Mouse (Mus musculus): ENCODE results near the gene Dync1h1.

DNA sequence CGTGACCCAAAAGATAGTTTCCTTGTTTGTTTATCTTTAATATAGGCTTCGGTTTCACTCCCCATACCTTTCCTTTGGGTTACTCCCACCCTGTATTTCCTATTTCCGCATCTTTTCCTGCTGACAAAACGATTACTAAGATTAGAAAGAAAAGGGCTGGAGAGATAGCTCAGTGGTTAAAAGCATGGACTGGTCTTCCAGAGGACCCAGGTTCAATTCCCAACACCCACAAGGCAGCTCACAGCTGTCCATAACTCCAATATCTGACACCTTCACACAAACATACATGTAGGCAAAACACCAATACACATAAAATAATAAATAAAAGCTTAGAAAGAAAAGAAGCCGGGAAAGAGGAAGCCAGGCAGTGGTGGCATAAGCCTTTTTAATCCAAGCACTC, 96.2 kb downstream of the Dync1h1 start:
- TF ChIP-seq CTCF (IDR thresholded peaks at IDR 0.05; ENCODE audit: control insufficient read depth, insufficient read depth, insufficient replicate concordance, low read depth, low read length) (no peak), POLR2A (IDR thresholded peaks at IDR 0.05; ENCODE audit: control insufficient read depth, low read depth, low read length) (no peak)
